Mouse (Mus musculus) midbrain, postnatal 0 days (tissue): Measurements from ENCODE around the gene Rgmb. TPM values are rescaled to one million over a fixed set of nuclear protein-coding genes. Genes with fewer than 3 reads are reported as not detected.
A peak's percentile ranks its signal among the peaks of the same experiment; 100 is the strongest.

Experiments
- ATAC-seq: fragments of 200-750 bp; cut with Nextera tagmentation; 2 replicates; pipeline ENCODE4 v1.8.0; 2017; ENCODE audit warnings: moderate number of reproducible peaks, mild to moderate bottlenecking, moderate TSS enrichment, moderate library complexity; ENCODE audit not compliant: low FRiP score
- DNase-seq: peaks from one replicate; pipeline ENCODE4 v3.0.0-alpha.2; 2015; ENCODE audit warnings: low spot score
- H3K27ac ChIP-seq: fragments of 300-500 bp; sonication (generic); 2 replicates; pipeline ENCODE4 v1.5.1; 2014; ENCODE audit warnings: low read depth, mild to moderate bottlenecking, low read length, mixed read lengths
- H3K27me3 ChIP-seq: fragments of 300-500 bp; sonication (generic); 2 replicates; pipeline ENCODE4 v1.6.1; 2014; ENCODE audit warnings: low read length, control low read depth, mixed read lengths; ENCODE audit not compliant: insufficient read depth
- H3K36me3 ChIP-seq: fragments of 300-500 bp; sonication (generic); 2 replicates; pipeline ENCODE4 v1.6.1; 2014; ENCODE audit warnings: low read length, control low read depth, mixed read lengths; ENCODE audit not compliant: insufficient read depth
- H3K4me1 ChIP-seq: fragments of 300-500 bp; sonication (generic); 2 replicates; pipeline ENCODE4 v1.6.1; 2014; ENCODE audit warnings: mild to moderate bottlenecking, control low read depth, antibody characterized with exemption, low read length, mixed read lengths; ENCODE audit not compliant: insufficient read depth
- H3K4me2 ChIP-seq: fragments of 300-500 bp; sonication (generic); 2 replicates; pipeline ENCODE4 v1.6.1; 2014; ENCODE audit warnings: low read depth, mild to moderate bottlenecking, low read length, mixed read lengths; ENCODE audit not compliant: poor library complexity, severe bottlenecking
- H3K4me3 ChIP-seq: fragments of 300-500 bp; sonication (generic); 2 replicates; pipeline ENCODE4 v1.5.1; 2014; ENCODE audit warnings: low read depth, mild to moderate bottlenecking, low read length, moderate library complexity
- H3K9ac ChIP-seq: fragments of 300-500 bp; sonication (generic); replicated peaks from 2 replicates; pipeline ENCODE4 v1.6.1; 2014; ENCODE audit warnings: mild to moderate bottlenecking, low read length, moderate library complexity, mixed read lengths; ENCODE audit not compliant: poor library complexity, severe bottlenecking
- H3K9me3 ChIP-seq: fragments of 300-500 bp; sonication (generic); 2 replicates; pipeline ENCODE4 v1.6.1; 2016; ENCODE audit warnings: low read length, control low read depth
- CTCF ChIP-seq: IDR thresholded peaks from 2 replicates; pipeline ENCODE4 v1.5.1; 2016; ENCODE audit warnings: antibody characterized with exemption, mild to moderate bottlenecking
- WGBS: fragments of 180-500 bp; shearing (Covaris S2); extraction: QIAGEN DNeasy Blood & Tissue Kit; methylation state at CpG from one replicate; pipeline ENCODE4 v1.1.7; 2014; 5-methylcytosine and 5-hydroxymethylcytosine counted together
- polyA plus RNA-seq: library from polyadenylated mRNA; unstranded; fragments of >200 nt; fragmentation: Nextera tagmentation; extraction: Ambion mirVana; gene quantifications from 2 replicates; pipeline ENCODE4 v1.2.1, GENCODE M21; 2015
- total RNA-seq: library from RNA; depleted of rRNA; stranded (reverse); fragments of >200 nt; gene quantifications from 2 replicates; pipeline ENCODE4 v1.2.3, GENCODE M21; 2014

The Rgmb gene
- total and polyA plus RNA-seq, 2 experiments from 2014 or later = 55.2 to 112 TPM

DNA sequence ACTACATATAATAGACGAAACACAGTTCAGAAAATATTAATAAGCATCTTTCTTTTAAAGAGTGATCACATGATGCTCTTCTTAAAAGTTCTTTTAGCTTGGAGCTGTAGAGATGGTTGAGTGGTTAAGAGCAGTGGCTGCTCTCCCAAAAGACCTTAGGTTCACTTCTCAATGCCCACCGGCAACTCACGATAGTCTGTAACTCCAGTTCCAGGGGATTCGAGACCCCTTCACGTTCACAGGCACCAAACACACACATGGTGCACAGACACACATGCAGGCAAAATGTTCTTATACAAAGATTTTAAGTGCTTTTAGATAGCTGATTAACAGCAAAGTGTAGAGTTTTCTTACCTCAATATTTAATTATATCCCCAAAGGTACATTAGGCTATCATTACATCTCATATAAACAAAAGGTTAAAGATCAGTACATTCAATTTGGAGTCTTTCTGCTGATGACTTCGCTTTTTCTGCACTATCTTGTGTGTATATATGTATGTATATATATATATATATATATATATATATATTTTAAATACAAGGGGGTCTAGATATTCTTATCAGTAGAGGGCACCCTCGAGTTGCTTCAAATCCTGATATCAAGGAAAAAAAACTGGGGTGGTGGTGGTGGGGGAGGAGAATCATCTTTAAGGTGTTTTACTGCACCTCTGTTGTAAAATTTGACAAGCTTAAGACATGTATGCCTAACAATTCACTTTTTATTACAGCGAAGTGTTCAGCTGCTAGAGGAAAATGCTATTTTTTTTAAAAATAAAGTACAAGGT is 2.5 kb downstream of the Rgmb start:
- H3K27ac ChIP-seq = no peak overlapping the region

DNA sequence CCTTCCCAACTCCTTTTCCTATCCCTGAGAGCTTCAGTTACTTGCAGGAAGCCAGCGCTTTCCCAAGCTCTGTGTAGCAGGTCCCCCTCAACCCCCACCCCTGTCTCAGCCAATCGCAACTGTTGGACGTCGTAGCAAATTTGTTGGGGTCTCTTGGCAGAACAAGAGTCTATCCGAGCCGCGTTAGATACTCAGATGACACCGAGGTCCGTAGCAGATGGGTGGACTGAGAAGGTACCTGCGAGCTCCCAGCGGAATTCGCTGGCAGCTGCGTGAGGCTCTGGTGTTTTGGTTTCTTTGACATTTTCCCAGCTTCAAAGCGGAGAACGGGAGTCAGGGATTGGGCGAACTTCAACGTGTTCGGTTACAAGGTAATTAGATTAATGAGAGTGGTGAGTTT is 3.9 kb downstream of the Rgmb start:
- TF ChIP-seq CTCF = no peak
- no peaks in the 10 kb centered on the region for H3K9me3 ChIP-seq
- peak overlapping the region; percentile 86 for H3K4me2 ChIP-seq
- peak overlapping the region; percentile 98 for H3K4me3 ChIP-seq
- 1% methylated on average over 18 of the region's 18 CpGs for WGBS
- ATAC-seq (peak; percentile 36; the same call in 1 of the 2 replicates), DNase-seq (no peak)
- no peaks in the 10 kb centered on the region for H3K27me3 ChIP-seq
- H3K9ac ChIP-seq = peak overlapping the region; percentile 50
- peaks cover 2% of the 10 kb centered on the region; the same call in 1 of the 2 replicates for H3K4me1 ChIP-seq
- H3K36me3 ChIP-seq = no peaks in the 10 kb centered on the region
- H3K27ac ChIP-seq = peak overlapping the region; percentile 96

More for the DNA sequence above, 2.5 kb downstream of the Rgmb start:
- WGBS = 50% methylated on average over 8 of the region's 8 CpGs
- ATAC-seq (no peak), DNase-seq (peak; percentile 79)
- Histone ChIP-seq H3K9me3 (no peaks in the 10 kb centered on the region), H3K36me3 (no peaks in the 10 kb centered on the region), H3K4me3 (peak overlapping the region; percentile 73), H3K27me3 (no peaks in the 10 kb centered on the region), H3K9ac (no peak overlapping the region), H3K4me1 (peaks cover 2% of the 10 kb centered on the region; the same call in 1 of the 2 replicates), H3K4me2 (peak overlapping the region; percentile 86)
- peak; percentile 61 for TF ChIP-seq CTCF

DNA sequence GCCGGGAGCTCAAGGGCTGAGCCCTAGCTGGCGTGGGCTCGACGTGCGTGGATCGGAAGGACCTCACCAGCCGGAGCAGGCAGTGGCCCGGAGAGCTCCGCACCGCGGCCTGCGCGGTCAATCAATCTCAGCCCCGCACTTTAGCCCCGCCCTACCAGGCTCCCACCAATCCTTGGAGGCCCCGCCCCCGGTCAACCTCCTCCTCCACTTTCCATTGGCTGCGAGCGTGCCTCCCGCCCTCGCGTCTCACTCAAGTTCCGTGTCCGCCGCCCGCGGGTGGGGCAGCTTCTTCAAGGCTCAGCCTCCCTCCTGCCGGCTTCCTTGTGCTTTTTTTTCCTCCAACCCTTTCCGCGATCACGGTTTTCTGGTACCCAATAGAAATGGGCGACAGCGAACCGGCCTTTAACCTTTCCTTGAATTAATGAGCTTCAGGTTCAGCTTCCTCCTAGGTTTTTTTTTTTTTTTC is 4.4 kb downstream of the Rgmb start:
- no peaks in the 10 kb centered on the region for H3K9me3 ChIP-seq
- TF ChIP-seq CTCF = no peak; the same call in 1 of the 2 replicates
- H3K27me3 ChIP-seq = no peaks in the 10 kb centered on the region
- peaks cover 2% of the 10 kb centered on the region; the same call in 1 of the 2 replicates for H3K4me1 ChIP-seq
- peak; percentile 98 for DNase-seq
- peak; percentile 94 for ATAC-seq
- under 1% methylated on average over 32 of the region's 34 CpGs for WGBS
- peak overlapping the region; percentile 98 for H3K4me3 ChIP-seq
- peak overlapping the region; percentile 86 for H3K4me2 ChIP-seq
- no peaks in the 10 kb centered on the region for H3K36me3 ChIP-seq
- H3K27ac ChIP-seq = peak overlapping the region; percentile 96
- peak overlapping the region; percentile 93 for H3K9ac ChIP-seq

DNA sequence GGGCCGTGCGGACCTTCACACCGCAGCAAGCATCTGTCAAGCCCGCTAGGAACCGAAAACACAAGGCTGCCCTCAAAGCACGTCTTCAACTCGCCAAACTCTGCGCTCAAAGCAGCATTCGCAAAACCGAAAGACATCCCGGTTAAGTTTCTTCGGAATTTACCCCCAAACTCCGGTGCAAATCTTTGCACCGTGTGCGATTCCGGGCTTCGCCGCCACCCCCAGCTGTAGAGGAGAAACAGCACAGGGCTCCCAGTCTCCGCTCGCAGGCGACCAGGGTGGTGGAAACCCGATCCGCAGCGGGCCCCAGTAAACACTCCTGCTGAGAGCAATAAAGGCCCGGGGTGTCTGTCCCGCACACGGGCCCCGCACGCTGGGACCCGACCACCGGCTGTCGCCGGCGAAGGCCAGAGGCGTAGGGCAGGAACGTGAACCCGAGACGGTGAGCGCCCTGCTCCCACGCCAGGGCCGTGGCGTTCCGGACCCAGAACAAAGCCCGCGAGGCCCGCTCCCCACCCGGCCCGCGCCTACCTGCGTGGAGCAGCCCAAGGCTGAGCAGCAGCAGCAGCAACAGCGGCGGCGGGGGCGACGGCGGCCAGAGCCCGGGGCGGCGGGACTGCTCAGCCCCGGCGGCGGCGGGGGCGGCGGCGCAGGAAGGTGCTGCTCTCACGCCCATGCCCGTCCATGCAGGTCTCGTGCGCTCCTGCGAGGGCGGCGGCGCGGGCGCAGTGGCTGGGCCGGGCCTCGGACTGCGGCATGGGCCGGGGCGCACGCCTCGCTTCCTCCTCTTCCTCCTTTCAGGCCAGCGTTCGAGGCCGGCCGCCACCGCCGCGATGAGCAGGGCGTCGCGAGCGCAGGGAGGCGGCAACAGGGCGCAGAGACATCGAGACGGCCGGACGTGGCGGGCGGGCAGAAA is 5.1 kb downstream of the Rgmb start:
- Histone ChIP-seq H3K4me2 (peak overlapping the region; percentile 86), H3K27me3 (no peaks in the 10 kb centered on the region), H3K9me3 (no peaks in the 10 kb centered on the region), H3K27ac (peak overlapping the region; percentile 96), H3K4me1 (peaks cover 2% of the 10 kb centered on the region; the same call in 1 of the 2 replicates), H3K9ac (peak overlapping the region; percentile 93), H3K36me3 (no peaks in the 10 kb centered on the region), H3K4me3 (peak overlapping the region; percentile 98)
- WGBS = under 1% methylated on average over 92 of the region's 102 CpGs
- no peak for TF ChIP-seq CTCF
- peak; percentile 70 for ATAC-seq
- no peak for DNase-seq

DNA sequence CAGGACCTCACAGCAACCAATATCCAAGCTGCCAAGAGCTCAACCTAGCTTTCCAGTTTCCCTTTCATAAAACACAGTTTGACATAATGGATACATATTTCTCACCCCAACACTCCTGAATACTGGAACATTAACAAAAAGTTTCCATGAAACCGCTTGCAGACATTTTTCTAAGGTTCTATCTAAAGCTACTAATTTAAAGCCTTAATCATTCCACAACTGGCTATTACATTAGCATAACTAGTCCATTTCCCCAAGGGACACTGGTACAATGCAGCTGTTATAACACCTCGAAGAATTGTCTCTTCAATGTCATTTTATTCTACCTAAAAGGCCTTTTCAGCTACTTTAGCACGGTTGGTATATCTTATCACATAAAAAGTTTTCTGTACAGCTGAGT is 6.0 kb downstream of the Rgmb start:
- Histone ChIP-seq H3K36me3 (no peaks in the 10 kb centered on the region), H3K27me3 (no peaks in the 10 kb centered on the region), H3K4me3 (peak overlapping the region; percentile 98), H3K4me2 (peak overlapping the region; percentile 86), H3K27ac (no peak overlapping the region; the same call in 1 of the 2 replicates), H3K9me3 (no peaks in the 10 kb centered on the region), H3K9ac (peak overlapping the region; percentile 93), H3K4me1 (peaks cover 2% of the 10 kb centered on the region; the same call in 1 of the 2 replicates)
- WGBS = 15% methylated on average over 3 of the region's 3 CpGs
- ATAC-seq (no peak), DNase-seq (no peak)
- TF ChIP-seq CTCF = no peak
